Comparison of ENCODE assay signal across 7 mouse cellular contexts in the genomic region with DNA sequence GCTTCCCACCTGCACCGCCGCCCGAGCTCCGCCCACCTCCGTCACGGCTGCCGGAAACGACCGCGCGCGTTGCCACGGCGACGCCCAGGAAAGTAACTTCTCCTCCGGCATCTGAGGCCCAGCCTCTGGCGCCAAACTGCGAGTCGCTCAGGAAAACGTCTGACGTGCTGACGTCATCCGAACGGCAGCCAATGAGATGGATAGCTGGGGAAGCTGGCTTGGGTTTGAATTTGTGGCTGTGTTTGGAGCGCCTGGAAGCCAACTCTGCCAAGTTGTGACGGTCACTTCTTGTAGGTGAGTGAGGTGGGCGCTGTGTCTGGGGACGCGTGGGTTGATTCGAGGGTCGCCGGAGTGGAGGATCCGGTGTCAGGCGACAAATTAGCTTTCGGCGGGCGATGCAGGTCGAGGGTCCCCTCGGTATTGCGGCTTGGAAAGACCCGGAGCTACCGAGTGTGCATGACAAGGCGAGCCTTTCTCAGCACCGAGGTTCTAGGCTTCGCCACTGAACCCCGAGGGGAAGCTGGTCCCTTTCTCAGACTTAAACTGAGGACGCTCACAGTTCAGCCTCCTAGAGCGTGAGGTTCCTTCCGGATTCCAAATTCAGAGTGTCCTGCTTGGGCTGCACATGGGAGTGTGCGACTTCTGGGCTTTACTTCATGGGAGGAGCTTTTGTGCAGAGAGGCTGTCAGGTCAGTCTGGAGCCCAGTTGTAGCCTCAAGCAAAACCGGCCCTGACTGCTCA. TPM values are rescaled to one million over a fixed set of nuclear protein-coding genes. Genes with fewer than 3 reads are reported as not detected.
DNase-seq lines count a peak whose midpoint lies in the region; ATAC-seq lines count a peak whose summit lies in the region.

A gene (plus strand): TSS at position 139 of the 741 bp plus-strand sequence.
A gene (minus strand): TSS at position 149 of the 741 bp plus-strand sequence.

- H3K27me3 ChIP-seq in embryonic facial prominence, embryonic 11.5 days (ENCODE audit: control insufficient read depth, insufficient read depth, low read length) = no peaks in the 10 kb centered on the region
- no peaks in the 10 kb centered on the region for H3K27me3 ChIP-seq in limb, embryonic 10.5 days (ENCODE audit: low read depth, poor library complexity, severe bottlenecking)
- H3K27me3 ChIP-seq in midbrain, embryonic 13.5 days = no peaks in the 10 kb centered on the region

- H3K9me3 ChIP-seq in embryonic facial prominence, embryonic 11.5 days (replicated peaks; ENCODE audit: control insufficient read depth, low read length) = no peaks in the 10 kb centered on the region
- no peaks in the 10 kb centered on the region for H3K9me3 ChIP-seq in limb, embryonic 10.5 days (replicated peaks)
- H3K9me3 ChIP-seq in midbrain, embryonic 13.5 days = no peaks in the 10 kb centered on the region

- peak within 1 kb of the TSS; percentile 73 for H3K9ac ChIP-seq in embryonic facial prominence, embryonic 11.5 days (replicated peaks; ENCODE audit: low read length)
- peak within 1 kb of the TSS; percentile 69 for H3K9ac ChIP-seq in midbrain, embryonic 13.5 days (replicated peaks)

- peak within 1 kb of the TSS; percentile 73 for H3K27ac ChIP-seq in embryonic facial prominence, embryonic 11.5 days (replicated peaks; ENCODE audit: low read depth, low read length)
- peak within 1 kb of the TSS; percentile 88 for H3K27ac ChIP-seq in limb, embryonic 10.5 days
- peak within 1 kb of the TSS; percentile 69 for H3K27ac ChIP-seq in midbrain, embryonic 13.5 days

- H3K4me1 ChIP-seq in embryonic facial prominence, embryonic 11.5 days (ENCODE audit: control insufficient read depth, insufficient read depth, low read length) = no peaks in the 10 kb centered on the region
- peaks cover 19% of the 10 kb centered on the region for H3K4me1 ChIP-seq in limb, embryonic 10.5 days
- H3K4me1 ChIP-seq in midbrain, embryonic 13.5 days (replicated peaks) = peaks cover 20% of the 10 kb centered on the region

- H3K4me3 ChIP-seq in embryonic facial prominence, embryonic 11.5 days (ENCODE audit: low read depth, low read length) = peak within 1 kb of the TSS; percentile 74
- peak within 1 kb of the TSS; percentile 76 for H3K4me3 ChIP-seq in limb, embryonic 10.5 days
- H3K4me3 ChIP-seq in midbrain, embryonic 13.5 days (replicated peaks) = peak within 1 kb of the TSS; percentile 51

- H3K36me3 ChIP-seq in embryonic facial prominence, embryonic 11.5 days (replicated peaks; ENCODE audit: control insufficient read depth, insufficient read depth, low read depth, low read length) = no peaks in the 10 kb centered on the region
- H3K36me3 ChIP-seq in limb, embryonic 10.5 days = no peaks in the 10 kb centered on the region
- no peaks in the 10 kb centered on the region for H3K36me3 ChIP-seq in midbrain, embryonic 13.5 days

- DNase-seq in adrenal gland, postnatal 14 days = peak; percentile 97
- peak; percentile 97 for DNase-seq in embryonic facial prominence, embryonic 11.5 days (ENCODE audit: low spot score)
- peak; percentile 97 for DNase-seq in kidney, adult 11 months
- peak; percentile 96 for DNase-seq in limb, embryonic 10.5 days (ENCODE audit: low spot score)
- peak; percentile 89 for DNase-seq in spleen, adult 12 weeks (ENCODE audit: low spot score)

- H3K4me2 ChIP-seq in embryonic facial prominence, embryonic 11.5 days (ENCODE audit: low read depth, low read length) = peak within 1 kb of the TSS; percentile 65
- peak within 1 kb of the TSS; percentile 72 for H3K4me2 ChIP-seq in midbrain, embryonic 13.5 days (replicated peaks)

- under 1% methylated on average over 51 of the region's 51 CpGs for WGBS in embryonic facial prominence, embryonic 11.5 days
- under 1% methylated on average over 51 of the region's 51 CpGs for WGBS in limb, embryonic 10.5 days
- under 1% methylated on average over 51 of the region's 51 CpGs for WGBS in midbrain, embryonic 13.5 days

- peak; percentile 97 for ATAC-seq in embryonic facial prominence, embryonic 11.5 days (replicated peaks; ENCODE audit: insufficient number of reproducible peaks, low FRiP score, low TSS enrichment, low read depth)
- ATAC-seq in granulocyte monocyte progenitor cell, adult 5-6 weeks (replicated peaks; ENCODE audit: poor library complexity, severe bottlenecking) = peak; percentile 90
- peak; percentile 98 for ATAC-seq in midbrain, embryonic 13.5 days

RNA-seq across cellular contexts. Expression of the first gene that starts in this region (rescaled TPM):
- 3.2 and 3.4 TPM in 2 replicates for total RNA-seq in adrenal gland, postnatal 14 days (2021)
- 38.7 and 44.2 TPM in 2 replicates for polyA plus RNA-seq in embryonic facial prominence, embryonic 11.5 days (2014; fragmentation: Nextera tagmentation; extraction: Ambion mirVana)
- 11.8 and 13.2 TPM in 2 replicates for total RNA-seq in granulocyte monocyte progenitor cell, adult 5-6 weeks (2014; fragmentation: Nextera tagmentation)
- total RNA-seq in granulocyte monocyte progenitor cell, adult 5-6 weeks (2017) = 29.7 and 31.5 TPM in 2 replicates
- 25.2 and 30.2 TPM in 2 replicates for polyA plus RNA-seq in limb, embryonic 10.5 days (2016; fragmentation: Nextera tagmentation; extraction: Ambion mirVana)
- polyA plus RNA-seq in midbrain, embryonic 13.5 days (2015; fragmentation: Nextera tagmentation; extraction: Ambion mirVana) = 15.1 TPM in 2 replicates

RNA-seq across cellular contexts. Expression of the second gene that starts in this region (rescaled TPM):
- 9.2 and 10.0 TPM in 2 replicates for total RNA-seq in adrenal gland, postnatal 14 days (2021)
- 12.0 and 13.2 TPM in 2 replicates for polyA plus RNA-seq in embryonic facial prominence, embryonic 11.5 days (2014; fragmentation: Nextera tagmentation; extraction: Ambion mirVana)
- 7.0 and 14.4 TPM in 2 replicates for total RNA-seq in granulocyte monocyte progenitor cell, adult 5-6 weeks (2014; fragmentation: Nextera tagmentation)
- 7.3 and 8.6 TPM in 2 replicates for total RNA-seq in granulocyte monocyte progenitor cell, adult 5-6 weeks (2017)
- 7.1 and 8.7 TPM in 2 replicates for polyA plus RNA-seq in limb, embryonic 10.5 days (2016; fragmentation: Nextera tagmentation; extraction: Ambion mirVana)
- 9.4 and 10.0 TPM in 2 replicates for polyA plus RNA-seq in midbrain, embryonic 13.5 days (2015; fragmentation: Nextera tagmentation; extraction: Ambion mirVana)

Comparison
In these comparisons a context has a peak if more than half of its experiments do, and no peak if none do; other contexts are left out.
1. Peak in every context shown above with its lines: DNase-seq, ATAC-seq, H3K4me3 ChIP-seq and H3K27ac ChIP-seq.